Mouse (Mus musculus) megakaryocyte, adult 5-6 weeks (primary cell): Measurements from ENCODE around the gene Rheb. TPM values are rescaled to one million over a fixed set of nuclear protein-coding genes. Genes with fewer than 3 reads are reported as not detected.
"Not testable (repeated sequence)": the region's sequence is repeated elsewhere in the genome, so short reads cannot be mapped to it uniquely, and the experiment has no call there.

Experiments used
- ATAC-seq: 2 replicates; pipeline ENCODE4 v1.8.0; 2016; ENCODE audit warnings: mild to moderate bottlenecking, inconsistent platforms; ENCODE audit not compliant: poor library complexity, severe bottlenecking
- total RNA-seq, 2 experiments: library from RNA; stranded (forward) in 1 of 2; stranded (reverse) in 1 of 2; fragments of 153-499, 151-499 nt in 1 of 2; fragments of 221-1000, 200-1000 nt in 1 of 2; gene quantifications; 2 replicates each; pipeline versions ENCODE4 v1.2.3 to v1.2.4; 2015 to 2017

Rheb gene
- total RNA-seq, 2 experiments from 2014 or later, result 44.2 to 136 TPM

GRCm38 (mm10) chr5:24843103-24843475, 665 bp upstream of the Rheb start:
- peak; percentile 11 for ATAC-seq

- peak; percentile 8 for ATAC-seq
These were observed 656 bp downstream of the Rheb start for GRCm38 (mm10) chr5:24841662-24842273.

- no peak for ATAC-seq
These were observed 1.4 kb downstream of the Rheb start for GRCm38 (mm10) chr5:24840975-24841431.

- ATAC-seq, result no peak
These were observed 7.9 kb downstream of the Rheb start for GRCm38 (mm10) chr5:24834491-24834890.

- no peak for ATAC-seq
These were observed 10.5 kb downstream of the Rheb start for GRCm38 (mm10) chr5:24831912-24832311.

GRCm38 (mm10) chr5:24828446-24828845, 14.0 kb downstream of the Rheb start:
- ATAC-seq, result no peak

- peak; percentile 88 for ATAC-seq
These were observed 15.3 kb downstream of the Rheb start for GRCm38 (mm10) chr5:24827173-24827572.

- peak; percentile 51 for ATAC-seq
These were observed 16.2 kb downstream of the Rheb start for GRCm38 (mm10) chr5:24826056-24826770.

- no peak for ATAC-seq
These were observed 16.9 kb downstream of the Rheb start for GRCm38 (mm10) chr5:24825365-24826055.

GRCm38 (mm10) chr5:24823864-24824405, 18.5 kb downstream of the Rheb start:
- ATAC-seq, result no peak

- no peak for ATAC-seq
These were observed 19.6 kb downstream of the Rheb start for GRCm38 (mm10) chr5:24822781-24823180.

- not testable (repeated sequence) for ATAC-seq
These were observed 20.2 kb downstream of the Rheb start for GRCm38 (mm10) chr5:24822231-24822630.

- ATAC-seq, result no peak
These were observed 21.0 kb downstream of the Rheb start for GRCm38 (mm10) chr5:24821403-24821841.

GRCm38 (mm10) chr5:24820627-24821026, 21.8 kb downstream of the Rheb start:
- ATAC-seq, result no peak

- ATAC-seq, result no peak
These were observed 25.2 kb downstream of the Rheb start for GRCm38 (mm10) chr5:24817191-24817590.

- peak; percentile 87 for ATAC-seq
These were observed 28.5 kb downstream of the Rheb start for GRCm38 (mm10) chr5:24813946-24814345.

GRCm38 (mm10) chr5:24813005-24813404, 29.4 kb downstream of the Rheb start:
- no peak for ATAC-seq

GRCm38 (mm10) chr5:24805222-24805621, 37.2 kb downstream of the Rheb start:
- ATAC-seq, result no peak

GRCm38 (mm10) chr5:24804661-24805060, 37.8 kb downstream of the Rheb start:
- no peak for ATAC-seq

- no peak for ATAC-seq
These were observed 40.4 kb downstream of the Rheb start for GRCm38 (mm10) chr5:24801841-24802624.

- peak; percentile 54 for ATAC-seq
These were observed 42.0 kb downstream of the Rheb start for GRCm38 (mm10) chr5:24800416-24800815.
